Comparison of ENCODE assay signal across 20 mouse cellular contexts in genomic region chr1:66266231-66266924, GRCm38 (mm10).
DNase-seq lines count a peak whose midpoint lies in the region; ATAC-seq and TF ChIP-seq lines count a peak whose summit lies in the region.
"Had no signal": no experiment of that assay in that cellular context is flagged by ENCODE, and none has a peak within 500 bp of the region (broad histone marks: within the 10 kb centered on the region; RNA-seq: fewer than 3 reads in every experiment).

No protein-coding gene starts in this region.

- no peaks in the 10 kb centered on the region for H3K9me3 ChIP-seq in liver, embryonic 11.5 days (ENCODE audit: control insufficient read depth, low read length)
- H3K9me3 ChIP-seq in ES-E14 (ENCODE audit: control insufficient read depth, insufficient read depth, low read depth, low read length), result no peaks in the 10 kb centered on the region
- H3K9me3 ChIP-seq in forebrain, embryonic 15.5 days, result no peaks in the 10 kb centered on the region
- no peaks in the 10 kb centered on the region for H3K9me3 ChIP-seq in stomach, postnatal 0 days (ENCODE audit: control insufficient read depth, low read length)
- H3K9me3 ChIP-seq: liver, embryonic 15.5 days; midbrain, embryonic 13.5 days had no signal

- no peak for ATAC-seq in liver, embryonic 11.5 days (replicated peaks; ENCODE audit: low FRiP score)
- ATAC-seq in forebrain, embryonic 15.5 days (replicated peaks), result no peak
- no peak for ATAC-seq in stomach, postnatal 0 days (ENCODE audit: low FRiP score, low TSS enrichment)
- ATAC-seq: intestine, embryonic 16.5 days; midbrain, embryonic 13.5 days had no signal

- TF ChIP-seq EP300 in stomach, postnatal 0 days (optimal IDR thresholded peaks at IDR 0.05), result no peak

- H3K4me2 ChIP-seq in liver, embryonic 11.5 days, result no peak overlapping the region
- H3K4me2 ChIP-seq in forebrain, embryonic 15.5 days (replicated peaks), result no peak overlapping the region
- no peak overlapping the region for H3K4me2 ChIP-seq in stomach, postnatal 0 days (replicated peaks; ENCODE audit: low read depth)
- H3K4me2 ChIP-seq: liver, embryonic 15.5 days; midbrain, embryonic 13.5 days had no signal

- H3K27me3 ChIP-seq in liver, adult 2 months (ENCODE audit: control insufficient read depth, insufficient read depth, low read length), result no peaks in the 10 kb centered on the region
- no peaks in the 10 kb centered on the region for H3K27me3 ChIP-seq in liver, embryonic 11.5 days (replicated peaks; ENCODE audit: control insufficient read depth, insufficient read depth, low read length)
- H3K27me3 ChIP-seq in forebrain, embryonic 15.5 days, result no peaks in the 10 kb centered on the region
- H3K27me3 ChIP-seq in stomach, postnatal 0 days (ENCODE audit: control insufficient read depth, insufficient read depth, low read length), result no peaks in the 10 kb centered on the region
- H3K27me3 ChIP-seq: liver, embryonic 15.5 days; midbrain, embryonic 13.5 days had no signal

- H3K27ac ChIP-seq in liver, adult 2 months (replicated peaks; ENCODE audit: insufficient read depth, low read depth, low read length), result no peak overlapping the region
- no peak overlapping the region for H3K27ac ChIP-seq in liver, embryonic 11.5 days (ENCODE audit: low read depth, low read length)
- H3K27ac ChIP-seq in ES-E14 (ENCODE audit: insufficient read depth, low read depth, low read length, poor library complexity, severe bottlenecking), result no peak overlapping the region
- 0 out of 2 replicates have a peak overlapping the region, but pooled peaks have one; percentile 23 for H3K27ac ChIP-seq in forebrain, embryonic 15.5 days (replicated peaks)
- H3K27ac ChIP-seq in stomach, postnatal 0 days (replicated peaks), result no peak overlapping the region
- H3K27ac ChIP-seq: layer of hippocampus, adult 2 months; left cerebral cortex, adult 2 months; midbrain, embryonic 13.5 days had no signal

- WGBS in liver, adult 2 months, result 43% methylated on average over 4 of the region's 4 CpGs
- WGBS in liver, embryonic 11.5 days, result 62% methylated on average over 4 of the region's 4 CpGs
- 49% methylated on average over 4 of the region's 4 CpGs for WGBS in forebrain, embryonic 15.5 days
- 62% methylated on average over 4 of the region's 4 CpGs for WGBS in stomach, postnatal 0 days

- H3K4me3 ChIP-seq in liver, adult 2 months (ENCODE audit: insufficient read depth, low read depth, low read length), result no peak overlapping the region
- no peak overlapping the region for H3K4me3 ChIP-seq in liver, embryonic 11.5 days (ENCODE audit: low read depth, low read length)
- H3K4me3 ChIP-seq in ES-E14 (ENCODE audit: insufficient read depth in 1 of 2, low read depth in 1 of 2, low read length in 2 of 2, poor library complexity in 1 of 2, severe bottlenecking in 1 of 2), result no peak overlapping the region
- no peak overlapping the region for H3K4me3 ChIP-seq in forebrain, embryonic 15.5 days
- H3K4me3 ChIP-seq in stomach, postnatal 0 days (ENCODE audit: low read depth, low read length), result no peak overlapping the region
- H3K4me3 ChIP-seq: layer of hippocampus, adult 2 months; left cerebral cortex, adult 2 months; liver, embryonic 15.5 days; midbrain, embryonic 13.5 days had no signal

- no peak overlapping the region for H3K9ac ChIP-seq in liver, adult 2 months (ENCODE audit: low read depth, low read length)
- H3K9ac ChIP-seq in liver, embryonic 11.5 days (ENCODE audit: low read depth, low read length), result no peak overlapping the region
- no peak overlapping the region for H3K9ac ChIP-seq in ES-E14 (ENCODE audit: insufficient read depth, low read depth, low read length, poor library complexity, severe bottlenecking)
- H3K9ac ChIP-seq in forebrain, embryonic 15.5 days (replicated peaks), result no peak overlapping the region
- H3K9ac ChIP-seq in stomach, postnatal 0 days (ENCODE audit: low read length), result no peak overlapping the region
- H3K9ac ChIP-seq: liver, embryonic 15.5 days; midbrain, embryonic 13.5 days had no signal

- H3K36me3 ChIP-seq in liver, adult 2 months (ENCODE audit: control insufficient read depth, insufficient read depth, low read length), result no peaks in the 10 kb centered on the region
- no peaks in the 10 kb centered on the region for H3K36me3 ChIP-seq in liver, embryonic 11.5 days (ENCODE audit: control insufficient read depth, insufficient read depth, low read length)
- H3K36me3 ChIP-seq in ES-E14 (ENCODE audit: control insufficient read depth, insufficient read depth, low read length, poor library complexity, severe bottlenecking), result no peaks in the 10 kb centered on the region
- no peaks in the 10 kb centered on the region for H3K36me3 ChIP-seq in forebrain, embryonic 15.5 days
- H3K36me3 ChIP-seq in stomach, postnatal 0 days (ENCODE audit: control insufficient read depth, insufficient read depth, low read length), result no peaks in the 10 kb centered on the region
- H3K36me3 ChIP-seq: liver, embryonic 15.5 days; midbrain, embryonic 13.5 days had no signal

- no peak for TF ChIP-seq POLR2A in liver, adult 2 months (IDR thresholded peaks at IDR 0.05; ENCODE audit: extremely low read depth, insufficient read depth, low read length)

- DNase-seq in liver, adult 2 months (ENCODE audit: extremely low read depth, low read depth, low spot score), result peak; percentile 20
- no peak for DNase-seq in liver, embryonic 11.5 days (ENCODE audit: low spot score)
- DNase-seq in ES-E14 (ENCODE audit: low read depth, low spot score) (peak; percentile 7), ZHBTc4 (ENCODE audit: low read depth, low spot score) (peak; percentile 33)
- DNase-seq in stomach, postnatal 0 days (ENCODE audit: low spot score), result no peak
- no peak for DNase-seq in spleen, postnatal 14 days (ENCODE audit: low spot score in 2 of 2)
- DNase-seq: adrenal gland, postnatal 10 days; cerebellum, adult 18-20 months; heart, adult 11 months; heart, postnatal 4 days; kidney, postnatal 10 days; lung, postnatal 14 days; right cerebral cortex, postnatal 25 days; thymus, postnatal 25 days had no signal

- in situ Hi-C loops in ES-E14 (cut with MboI; ENCODE audit: low sequenced_read_pairs in 2 of 2, unreplicated experiment in 2 of 2), result no loop called here

- no peak for TF ChIP-seq CTCF in liver, adult 2 months (IDR thresholded peaks at IDR 0.05; ENCODE audit: low read depth, low read length)
- TF ChIP-seq CTCF in stomach, postnatal 0 days (IDR thresholded peaks at IDR 0.05; ENCODE audit: low read depth), result no peak

- no peaks in the 10 kb centered on the region for H3K79me2 ChIP-seq in liver, adult 2 months (ENCODE audit: control insufficient read depth, insufficient read depth, low read length)

- H3K4me1 ChIP-seq in liver, adult 2 months (ENCODE audit: control insufficient read depth, insufficient read depth, low read length), result peaks cover 5% of the 10 kb centered on the region
- no peaks in the 10 kb centered on the region for H3K4me1 ChIP-seq in liver, embryonic 11.5 days (replicated peaks; ENCODE audit: control insufficient read depth, insufficient read depth, low read length)
- no peaks in the 10 kb centered on the region for H3K4me1 ChIP-seq in ES-E14 (ENCODE audit: control insufficient read depth in 2 of 2, insufficient read depth in 2 of 2, low read length in 2 of 2, poor library complexity in 1 of 2)
- peaks cover 15% of the 10 kb centered on the region; the same call in 1 of the 2 replicates for H3K4me1 ChIP-seq in forebrain, embryonic 15.5 days
- no peaks in the 10 kb centered on the region for H3K4me1 ChIP-seq in stomach, postnatal 0 days (replicated peaks; ENCODE audit: control insufficient read depth, insufficient read depth)
- H3K4me1 ChIP-seq: liver, embryonic 15.5 days had no signal

TF ChIP-seq in ES-E14, 5 proteins besides CTCF, POLR2A, EP300 and RAD21:
- TF ChIP-seq ZNF384 (IDR thresholded peaks at IDR 0.05; ENCODE audit: low read depth, low read length) (no peak), ZC3H11A (IDR thresholded peaks at IDR 0.05; ENCODE audit: borderline replicate concordance, low read depth, low read length) (no peak), HCFC1 (IDR thresholded peaks at IDR 0.05; ENCODE audit: borderline replicate concordance, insufficient read depth, low read length) (no peak), MAFK (IDR thresholded peaks at IDR 0.05; ENCODE audit: insufficient read depth, low read depth, low read length) (no peak), CHD2 (IDR thresholded peaks at IDR 0.05; ENCODE audit: low read depth, low read length) (no peak)
TF ChIP-seq in ES-E14: peak in this region for 0.

Comparison
In these comparisons a context has a peak if more than half of its experiments do, and no peak if none do; other contexts are left out.
1. DNase-seq: peak in liver, adult 2 months (single experiment), ES-E14 (single experiment) and ZHBTc4 (single experiment); none in liver, embryonic 11.5 days (single experiment), stomach, postnatal 0 days (single experiment) and spleen, postnatal 14 days (0 of 2).